Mouse (Mus musculus): ENCODE results near the gene Olfml1.

The Olfml1 gene

DNA sequence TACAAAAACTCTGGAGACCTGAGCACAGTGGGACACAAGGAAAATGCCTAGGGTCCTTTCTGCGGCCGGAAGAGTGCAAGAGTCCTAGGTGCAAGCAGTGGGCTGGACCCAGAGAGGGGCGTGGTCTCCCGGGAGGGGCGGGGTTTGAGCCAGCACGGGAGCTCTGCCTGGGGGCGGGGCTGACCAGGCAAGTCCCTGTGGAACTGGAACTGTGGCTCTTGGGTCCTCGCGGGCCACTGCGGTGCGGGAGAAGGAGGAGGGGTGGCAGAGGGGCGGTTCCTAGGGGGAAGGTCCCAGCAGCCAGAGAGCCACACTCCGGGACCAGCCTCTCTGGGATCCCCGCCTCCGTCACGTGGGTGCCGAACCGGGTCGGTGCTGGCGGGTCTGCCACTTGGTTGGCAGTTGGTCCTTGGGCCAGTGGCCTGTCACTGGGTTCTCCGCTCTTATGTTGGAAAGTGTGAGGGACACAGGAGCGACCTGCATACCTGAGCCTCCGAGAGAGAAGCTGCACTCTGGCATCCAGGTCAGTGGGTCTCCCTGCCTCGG lies 27.7 kb downstream of the Olfml1 start, which contains the start of gene Ppfibp2:
TSS of gene Ppfibp2 (plus strand) at position 351 of the 546 bp plus-strand sequence.
- WGBS = under 1% methylated on average over 23 of the region's 24 CpGs

DNA sequence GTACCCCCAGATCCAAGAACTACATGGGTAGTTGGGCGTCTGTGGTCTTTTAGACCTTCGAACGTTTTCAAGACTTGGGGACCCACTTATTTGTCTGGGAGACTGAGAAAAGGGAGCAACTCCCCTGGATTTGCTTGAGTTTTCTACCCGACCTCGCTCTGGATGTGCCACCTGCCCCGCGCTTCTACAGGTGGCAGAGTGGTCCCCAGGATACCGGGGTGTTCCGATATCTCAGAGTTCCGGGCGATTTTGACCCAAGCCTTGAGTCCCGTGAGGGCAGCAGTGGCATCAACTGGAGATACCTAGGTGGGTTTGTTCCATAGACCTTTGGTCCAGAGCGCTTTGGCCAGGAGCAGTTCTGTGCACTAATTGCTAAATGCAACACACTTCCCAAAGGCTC lies 28.2 kb downstream of the Olfml1 start:
- 23% methylated on average over 13 of the region's 13 CpGs for WGBS

DNA sequence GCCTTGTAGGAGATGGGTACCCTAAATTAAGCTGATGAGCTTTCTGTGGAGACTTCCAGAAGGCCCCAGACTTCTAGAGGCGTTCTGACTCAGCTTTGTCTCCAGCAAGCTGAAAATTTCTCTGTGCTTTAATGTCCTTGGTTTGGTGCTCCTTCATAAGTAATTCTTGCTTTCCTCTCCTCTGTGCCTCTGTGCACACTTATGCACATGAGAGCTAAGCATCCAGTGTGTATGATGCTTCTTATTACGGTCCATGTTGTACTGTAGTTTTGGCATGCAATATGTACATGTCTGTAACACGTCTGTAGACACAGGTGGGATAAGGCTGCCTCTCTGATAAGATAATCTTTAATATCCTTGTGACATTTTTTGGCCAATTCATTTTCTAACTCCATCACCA lies 30.7 kb downstream of the Olfml1 start:
- 86% methylated on average over 3 of the region's 3 CpGs for WGBS

DNA sequence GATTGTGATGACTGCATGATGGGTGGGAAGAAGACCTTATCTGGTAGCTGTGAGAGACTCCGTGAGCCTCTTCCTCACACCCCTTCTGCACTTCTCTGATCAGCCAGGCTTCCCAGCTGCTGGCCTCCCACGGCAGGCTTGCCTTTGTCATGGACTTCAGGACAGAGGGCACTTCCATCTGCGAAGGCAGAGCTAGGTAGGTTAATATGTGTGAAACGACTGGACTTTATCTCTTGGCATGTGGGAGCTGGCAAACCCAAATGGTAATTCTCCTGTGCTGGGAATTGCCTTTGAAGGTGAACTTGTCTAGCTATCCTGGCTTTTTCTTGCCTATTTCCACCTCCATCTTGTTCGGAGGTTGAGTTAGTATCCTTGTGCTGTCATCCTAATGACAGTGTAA lies 33.4 kb downstream of the Olfml1 start:
- 81% methylated on average over 5 of the region's 5 CpGs for WGBS

DNA sequence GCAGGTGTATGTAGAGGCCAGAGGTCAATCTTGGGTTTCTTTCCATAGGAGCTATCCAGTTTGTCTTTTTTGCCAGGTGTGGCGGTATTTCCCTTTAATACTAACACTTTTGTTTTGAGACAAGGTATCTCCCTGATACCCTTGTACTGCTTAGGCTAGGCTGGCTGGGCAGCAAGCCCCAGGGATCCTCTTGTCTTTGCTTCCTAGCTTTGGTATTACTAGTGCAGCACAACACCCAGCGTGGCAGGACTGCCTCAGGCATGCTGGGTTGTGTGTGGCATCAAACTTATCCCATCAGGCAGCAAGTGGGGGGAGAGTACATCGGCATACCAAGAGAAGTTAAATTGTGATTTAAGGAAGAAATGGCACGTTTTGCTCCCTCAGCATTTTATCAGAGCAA lies 35.3 kb downstream of the Olfml1 start:
- WGBS = 89% methylated on average over 4 of the region's 4 CpGs

DNA sequence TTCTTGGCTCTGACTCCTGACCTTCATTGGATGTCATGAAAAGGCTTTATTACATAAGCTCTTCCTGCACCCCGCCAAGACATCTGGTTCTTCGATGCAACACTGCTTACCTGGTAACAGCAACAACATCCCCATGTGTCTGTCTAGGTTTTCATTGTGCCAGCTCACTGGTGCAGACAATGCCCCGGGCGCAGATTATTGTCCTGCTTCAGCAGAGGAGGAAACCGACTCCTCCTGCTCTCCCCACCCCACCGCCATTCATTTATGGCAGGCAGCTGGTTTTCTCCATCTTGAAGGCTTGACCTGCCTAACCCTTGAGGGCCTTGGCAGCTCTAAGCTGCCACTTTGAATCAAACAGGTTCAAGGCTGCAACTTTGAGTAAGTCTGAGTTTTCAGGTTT lies 35.7 kb downstream of the Olfml1 start:
- WGBS = 72% methylated on average over 6 of the region's 6 CpGs

DNA sequence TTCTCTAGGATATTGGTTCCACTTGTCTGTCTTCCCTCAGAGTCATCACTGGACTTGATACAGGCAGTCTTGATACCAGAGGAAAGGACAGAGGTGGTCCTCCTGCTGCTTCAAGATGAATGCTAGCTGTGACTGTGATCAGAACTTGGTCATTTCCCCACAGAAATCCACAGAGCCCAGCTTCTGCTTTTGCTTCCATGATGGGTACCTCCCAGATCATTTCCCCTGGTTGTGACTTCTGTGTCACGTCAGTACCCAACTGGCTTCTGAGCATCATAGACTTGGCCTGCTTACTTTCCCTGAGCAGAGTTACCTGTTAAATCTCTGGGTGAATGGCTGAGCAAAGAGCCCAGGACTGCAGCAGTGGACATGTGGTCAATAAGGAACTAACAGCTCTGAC lies 40.5 kb downstream of the Olfml1 start:
- 88% methylated on average over 1 of the region's 1 CpGs for WGBS

DNA sequence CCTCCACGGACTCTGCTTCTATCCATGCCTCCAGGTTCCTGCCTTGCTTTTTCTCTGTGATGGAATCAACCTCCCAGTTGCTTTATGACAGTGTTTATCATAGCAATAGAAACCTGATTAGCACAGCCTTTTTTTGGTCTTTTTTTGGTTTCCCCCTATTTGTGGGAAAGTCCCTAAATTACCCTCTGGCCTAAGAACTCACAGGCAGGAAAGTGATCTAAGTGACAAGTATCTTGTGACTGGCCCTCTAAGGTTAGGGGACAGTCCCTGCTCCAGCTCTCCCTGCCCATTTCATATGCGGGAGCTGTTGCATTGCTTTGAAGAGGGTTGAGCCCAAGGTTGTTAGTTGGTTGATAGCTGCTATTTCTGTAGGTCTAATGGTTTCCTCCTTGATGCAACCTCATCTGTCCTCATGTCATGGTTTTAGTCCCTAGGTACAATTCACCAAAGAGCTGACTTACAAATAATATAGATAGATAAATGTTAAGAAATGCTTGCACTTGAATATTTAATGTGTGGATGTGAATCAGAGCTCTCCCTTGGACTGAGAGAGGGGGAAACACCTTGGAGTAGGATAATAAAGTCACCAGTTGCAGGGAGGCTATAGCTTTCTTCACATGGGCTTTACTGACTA lies 42.5 kb downstream of the Olfml1 start:
- WGBS = 93% methylated on average over 2 of the region's 2 CpGs

DNA sequence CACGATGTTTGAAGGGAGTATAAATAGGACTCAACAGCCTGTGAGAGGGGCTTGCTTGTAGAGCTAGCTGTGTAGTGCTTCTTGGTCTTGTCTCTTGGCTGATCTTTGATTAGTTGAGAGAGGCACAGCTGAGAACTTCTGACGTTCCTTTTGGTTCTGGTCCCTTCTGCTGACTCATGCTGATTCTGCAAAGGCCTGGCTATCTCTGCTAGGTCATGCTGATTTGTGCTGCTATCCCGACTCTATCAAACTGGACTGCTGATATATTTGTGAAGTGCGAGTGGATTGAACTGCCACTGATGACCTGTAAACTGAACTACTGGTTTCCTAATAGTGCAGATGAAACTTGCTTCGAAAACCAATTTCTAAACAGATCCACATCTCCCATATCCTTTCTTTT lies 43.6 kb downstream of the Olfml1 start:
- 88% methylated on average over 5 of the region's 5 CpGs for WGBS

DNA sequence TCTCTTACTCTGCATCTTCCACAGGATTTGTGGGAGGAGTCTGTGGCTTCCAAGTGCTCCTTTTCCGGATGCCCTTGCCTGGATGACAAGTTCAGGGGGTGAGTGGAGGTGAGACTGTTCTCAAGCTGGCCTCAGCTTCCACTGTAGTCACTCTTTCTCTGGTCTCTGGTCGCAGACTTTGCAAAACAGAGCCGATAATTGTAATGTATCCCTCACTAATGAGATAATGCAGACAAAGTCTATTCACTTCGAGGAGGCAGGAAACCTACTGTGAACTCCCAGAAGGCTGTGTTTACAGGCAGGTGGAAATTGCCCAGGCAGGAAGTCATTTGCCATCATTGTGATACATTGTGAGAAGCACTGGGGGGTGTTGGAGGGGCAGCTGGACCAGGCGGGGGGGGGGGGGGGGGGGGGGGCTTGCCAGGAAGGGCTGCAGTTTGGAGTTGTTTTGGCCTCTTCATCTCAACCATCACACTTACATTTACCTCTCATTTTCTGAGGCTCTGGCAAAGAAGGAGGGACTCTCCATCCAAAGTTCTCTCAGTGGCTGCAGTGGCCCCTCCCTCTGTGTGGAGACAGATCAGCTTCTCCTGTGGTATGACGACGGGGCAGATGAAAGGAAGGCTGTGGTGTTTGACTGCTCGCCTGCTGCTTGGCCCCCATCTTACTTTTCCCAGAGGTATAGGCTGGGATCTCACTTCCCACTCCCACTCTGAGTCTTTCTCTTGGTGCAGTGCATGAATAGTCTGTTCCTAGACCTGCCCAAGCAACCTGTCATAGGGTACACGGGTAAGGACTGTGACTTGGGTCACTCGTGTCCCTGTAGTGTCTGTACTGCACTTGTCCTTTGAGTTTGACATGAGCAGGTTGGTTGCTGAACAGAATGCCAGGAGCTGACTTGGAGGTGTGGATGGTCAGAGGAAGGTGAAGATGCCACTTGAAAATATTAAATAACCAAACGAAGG lies 51.1 kb downstream of the Olfml1 start:
- 39% methylated on average over 11 of the region's 11 CpGs for WGBS

DNA sequence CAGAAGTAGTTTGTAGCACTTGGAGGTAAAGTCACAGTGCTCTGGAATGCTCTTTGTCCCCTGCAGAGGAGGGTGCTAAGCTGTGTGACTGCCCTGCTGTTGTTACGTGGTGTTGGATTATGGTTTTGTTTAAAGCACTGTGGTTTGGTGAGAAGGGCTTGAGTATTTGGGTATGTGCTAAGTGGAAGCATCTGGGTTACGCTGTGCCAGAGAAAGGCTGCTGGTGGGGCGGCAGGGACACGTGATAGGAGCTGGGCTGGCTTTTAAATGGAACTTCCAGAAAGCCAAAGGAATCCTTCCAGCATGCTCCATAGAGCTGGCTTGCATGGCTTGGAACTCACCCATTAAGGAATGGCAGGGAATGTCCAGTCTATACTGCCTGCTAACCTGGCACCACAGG lies 52.0 kb downstream of the Olfml1 start:
- 66% methylated on average over 4 of the region's 4 CpGs for WGBS

DNA sequence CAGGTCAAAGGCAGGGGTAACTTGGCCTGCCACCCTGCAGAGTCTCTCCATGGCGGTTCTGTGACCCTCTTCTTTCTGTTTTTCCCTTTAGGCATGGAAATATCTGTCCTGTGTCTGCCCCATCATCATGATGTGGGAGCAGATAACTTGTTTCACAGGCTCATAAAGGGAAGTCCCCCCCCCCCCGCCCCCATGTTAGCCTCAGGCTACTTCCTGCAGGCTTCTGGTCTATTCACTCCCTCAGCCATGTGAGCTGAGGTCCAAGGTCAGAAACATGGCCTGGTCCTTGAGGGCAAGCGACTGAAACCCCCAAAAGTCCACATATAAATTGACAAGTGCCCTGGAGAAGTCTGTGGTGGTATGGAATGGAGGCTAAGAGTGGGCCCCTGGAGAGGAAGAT lies 52.9 kb downstream of the Olfml1 start:
- WGBS = 71% methylated on average over 3 of the region's 3 CpGs

DNA sequence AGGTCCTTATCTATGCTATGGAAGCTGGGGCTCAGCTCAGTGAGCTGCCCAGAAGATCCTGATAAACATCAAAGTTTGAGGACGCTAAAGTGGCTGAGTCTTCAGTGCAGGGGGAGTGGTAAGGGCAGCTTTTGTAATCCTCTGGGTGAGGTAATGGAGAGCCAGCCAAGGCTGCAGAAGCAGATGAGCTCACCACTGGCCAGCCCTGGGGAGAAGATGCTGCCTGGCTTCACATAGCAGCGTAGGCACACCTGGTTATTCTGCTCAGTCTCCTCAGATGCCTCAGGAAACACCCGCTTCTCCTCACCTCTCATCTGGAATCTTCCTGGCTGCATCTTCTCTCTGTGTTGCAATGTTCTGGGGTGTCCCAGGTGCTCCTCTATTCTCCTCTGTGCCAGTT lies 57.2 kb downstream of the Olfml1 start:
- 77% methylated on average over 3 of the region's 3 CpGs for WGBS

DNA sequence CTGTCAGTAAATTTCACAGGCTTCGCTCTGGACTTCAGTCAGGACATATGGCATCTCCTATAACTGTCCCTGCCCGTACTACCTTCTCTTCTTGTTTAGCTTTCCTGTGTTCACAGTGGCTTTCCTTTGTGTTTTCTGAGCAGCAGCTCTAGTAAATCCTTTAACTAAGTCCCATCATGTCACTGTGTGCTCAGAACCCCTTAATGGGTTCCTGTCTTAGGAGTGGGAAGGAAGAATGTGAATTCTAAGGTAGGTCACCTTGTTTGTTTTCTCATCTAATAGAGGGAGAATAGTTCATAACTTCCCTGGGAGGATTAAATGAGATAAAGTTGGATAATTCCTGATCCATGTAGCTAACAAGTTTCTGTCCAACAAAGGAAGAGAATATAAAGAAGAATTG lies 57.8 kb downstream of the Olfml1 start, which contains the start of gene 5330417H12Rik:
TSS of gene 5330417H12Rik (minus strand) at position 101 of the 400 bp plus-strand sequence.
- WGBS = 79% methylated on average over 2 of the region's 2 CpGs

DNA sequence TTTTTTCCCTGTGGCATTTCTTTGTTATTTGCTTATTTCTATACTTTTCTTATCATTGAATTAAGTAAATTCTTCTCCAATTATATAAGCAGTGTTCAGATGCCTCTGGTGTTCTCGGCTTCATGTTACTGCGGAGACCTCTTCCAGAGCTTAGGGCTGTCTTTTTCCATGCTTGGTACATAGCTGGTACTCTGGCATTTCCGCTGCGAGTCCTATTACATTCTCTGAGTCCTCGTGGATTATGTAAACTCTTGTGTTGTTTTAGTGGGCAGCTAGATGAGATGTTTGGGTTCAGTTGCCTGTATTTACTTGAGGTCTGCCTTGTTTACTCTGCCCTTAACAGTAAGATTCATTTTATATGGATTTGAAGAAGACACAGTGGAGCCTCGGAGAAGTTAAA lies 58.5 kb downstream of the Olfml1 start:
- WGBS = 89% methylated on average over 6 of the region's 6 CpGs

DNA sequence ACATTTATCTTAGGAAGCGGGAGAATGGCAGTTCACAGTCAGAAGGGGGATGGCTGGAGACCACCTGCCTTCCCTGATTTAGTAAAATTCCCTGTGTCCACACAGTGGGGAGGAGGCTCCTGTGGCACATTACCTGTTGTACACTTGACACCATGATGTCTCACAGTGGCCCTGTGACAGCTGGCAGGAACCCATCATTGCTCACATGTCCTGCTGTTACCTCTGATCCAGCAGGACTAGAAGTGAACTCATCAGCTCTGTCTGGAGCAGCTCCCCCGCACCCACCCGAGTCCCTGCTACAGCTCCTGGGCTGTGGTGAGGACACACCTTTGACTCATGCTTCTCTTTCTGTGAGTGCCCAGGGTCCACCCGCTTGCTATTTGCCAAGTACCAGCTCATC lies 66.0 kb downstream of the Olfml1 start:
- 90% methylated on average over 4 of the region's 4 CpGs for WGBS

DNA sequence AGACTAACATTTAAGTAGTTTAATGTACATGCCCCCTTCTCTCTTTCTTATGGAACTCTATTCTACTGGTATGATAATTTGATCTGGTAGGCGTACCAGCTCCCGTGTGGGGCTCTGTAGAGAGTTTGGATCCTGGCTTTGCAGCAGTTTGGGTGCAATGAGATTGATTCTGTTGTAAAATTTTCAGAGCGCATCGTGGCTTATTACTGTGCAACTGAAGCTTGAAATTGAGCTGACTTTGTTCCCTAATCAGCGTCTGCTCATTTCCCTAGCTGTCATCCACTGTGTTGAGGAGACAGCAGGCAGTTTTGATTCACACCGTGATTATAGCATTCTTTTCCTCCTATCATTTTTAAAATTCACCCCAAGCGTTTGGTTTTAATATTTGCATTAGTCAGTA lies 70.2 kb downstream of the Olfml1 start:
- 80% methylated on average over 7 of the region's 7 CpGs for WGBS

DNA sequence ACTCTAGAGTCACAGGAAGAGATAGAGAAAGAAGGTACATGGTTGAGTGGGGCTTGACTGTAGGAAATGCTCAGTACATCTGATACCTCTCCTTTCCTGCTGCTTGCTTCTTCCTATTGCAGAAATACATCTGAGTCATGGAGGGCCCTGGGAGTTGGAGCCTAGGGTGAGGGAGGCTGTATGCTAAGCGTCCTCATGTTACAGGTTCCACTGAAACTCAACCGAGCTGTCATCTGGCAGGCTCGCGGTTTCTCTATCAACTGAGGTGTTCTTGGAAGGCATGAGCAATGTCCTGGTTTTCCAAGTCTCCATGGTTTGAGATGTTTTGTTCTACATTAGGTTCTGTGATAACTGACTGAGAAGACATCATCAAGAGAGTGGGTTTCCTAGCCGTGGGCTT lies 70.8 kb downstream of the Olfml1 start:
- 94% methylated on average over 5 of the region's 5 CpGs for WGBS

Measured in cerebral cortex, adult 2 months (tissue).